Mouse (Mus musculus) lung, adult 18-20 months (tissue): ENCODE measurements at regions not wholly inside any gene's neighbourhood (a gene's known extent, or its start where the extent isn't known, plus 50 kb on each side); places are given as distances from the start of the nearest gene placed in this dataset.
"Not testable (repeated sequence)": the region's sequence is repeated elsewhere in the genome, so short reads cannot be mapped to it uniquely, and the experiment has no call there.

Experiments
- DNase-seq, 2 experiments: peaks; one replicate each; pipeline ENCODE4 v3.0.0; 2022; ENCODE audit warnings: mixed read lengths in 2 of 2

GRCm38 (mm10) chr10:8136662-8137061 lies 180.6 kb upstream of the Tab2 start:
- DNase-seq = no peak

GRCm38 (mm10) chr10:8135272-8135671 lies 179.2 kb upstream of the Tab2 start:
- DNase-seq = peak; percentile 17 to 43

GRCm38 (mm10) chr10:8134398-8134797 lies 178.4 kb upstream of the Tab2 start:
- no peak for DNase-seq

GRCm38 (mm10) chr10:8133451-8133952 lies 177.5 kb upstream of the Tab2 start:
- peak in 1 of 2 experiments; percentile 6 for DNase-seq

GRCm38 (mm10) chr10:8132795-8133194 lies 176.8 kb upstream of the Tab2 start:
- no peak for DNase-seq

GRCm38 (mm10) chr10:8130472-8131241 lies 174.6 kb upstream of the Tab2 start:
- no peak for DNase-seq

- DNase-seq = no peak
Observed at GRCm38 (mm10) chr10:8130057-8130456, 174.0 kb upstream of the Tab2 start.

- DNase-seq = no peak
Observed at GRCm38 (mm10) chr10:8124124-8124523, 168.1 kb upstream of the Tab2 start.

- DNase-seq = no peak
Observed at GRCm38 (mm10) chr10:8121895-8122294, 165.9 kb upstream of the Tab2 start.

- DNase-seq = no peak
Observed at GRCm38 (mm10) chr10:8116821-8117220, 160.8 kb upstream of the Tab2 start.

- DNase-seq = not testable (repeated sequence)
Observed at GRCm38 (mm10) chr10:8114932-8115331, 158.9 kb upstream of the Tab2 start.

GRCm38 (mm10) chr10:8114530-8114929 lies 158.5 kb upstream of the Tab2 start:
- DNase-seq = no peak

GRCm38 (mm10) chr10:8100489-8100888 lies 144.5 kb upstream of the Tab2 start:
- DNase-seq = no peak

GRCm38 (mm10) chr10:8095924-8096323 lies 139.9 kb upstream of the Tab2 start:
- no peak for DNase-seq

GRCm38 (mm10) chr10:8095206-8095605 lies 139.2 kb upstream of the Tab2 start:
- no peak for DNase-seq

GRCm38 (mm10) chr10:8091871-8092552 lies 136.0 kb upstream of the Tab2 start:
- no peak for DNase-seq

GRCm38 (mm10) chr10:8089296-8089695 lies 133.3 kb upstream of the Tab2 start:
- DNase-seq = no peak

GRCm38 (mm10) chr10:8088737-8089136 lies 132.7 kb upstream of the Tab2 start:
- DNase-seq = no peak

- no peak for DNase-seq
Observed at GRCm38 (mm10) chr10:8088321-8088720, 132.3 kb upstream of the Tab2 start.

- peak; percentile 6 to 18 for DNase-seq
Observed at GRCm38 (mm10) chr10:8087106-8087505, 131.1 kb upstream of the Tab2 start.

GRCm38 (mm10) chr10:8086442-8086841 lies 130.4 kb upstream of the Tab2 start:
- DNase-seq = peak in 1 of 2 experiments; percentile 9

- no peak for DNase-seq
Observed at GRCm38 (mm10) chr10:8077904-8078811, 122.1 kb upstream of the Tab2 start.

- no peak for DNase-seq
Observed at GRCm38 (mm10) chr10:8072463-8072862, 116.4 kb upstream of the Tab2 start.
